Mouse (Mus musculus): ENCODE data around the gene Slc8a1. TPM values are rescaled to one million over a fixed set of nuclear protein-coding genes. Genes with fewer than 3 reads are reported as not detected.

Gene Slc8a1
- polyA plus RNA-seq, 1 experiment from 2014 or later: 5.8 TPM

GRCm38 (mm10) chr17:81704761-81705160, 33.4 kb downstream of the Slc8a1 start:
- ATAC-seq (ENCODE audit: insufficient number of reproducible peaks, low FRiP score, low TSS enrichment, low read depth): no peak
- Histone ChIP-seq H3K27ac (no peak overlapping the region), H3K27me3 (no peaks in the 10 kb centered on the region), H3K4me3 (no peak overlapping the region), H3K36me3 (no peaks in the 10 kb centered on the region), H3K9me3 (no peaks in the 10 kb centered on the region), H3K4me1 (no peaks in the 10 kb centered on the region), H3K4me2 (no peak overlapping the region), H3K9ac (no peak overlapping the region)
- 39% methylated on average over 3 of the region's 3 CpGs for WGBS

GRCm38 (mm10) chr17:81703258-81703657, 34.9 kb downstream of the Slc8a1 start:
- no peaks in the 10 kb centered on the region for H3K36me3 ChIP-seq
- no peak for ATAC-seq (ENCODE audit: insufficient number of reproducible peaks, low FRiP score, low TSS enrichment, low read depth)
- no peaks in the 10 kb centered on the region for H3K9me3 ChIP-seq
- H3K4me2 ChIP-seq: no peak overlapping the region
- H3K9ac ChIP-seq: no peak overlapping the region
- H3K4me1 ChIP-seq: no peaks in the 10 kb centered on the region
- H3K27me3 ChIP-seq: no peaks in the 10 kb centered on the region
- 70% methylated on average over 2 of the region's 2 CpGs for WGBS
- H3K4me3 ChIP-seq: no peak overlapping the region
- no peak overlapping the region for H3K27ac ChIP-seq

GRCm38 (mm10) chr17:81701701-81702100, 36.5 kb downstream of the Slc8a1 start:
- Histone ChIP-seq H3K27ac (no peak overlapping the region), H3K9ac (no peak overlapping the region), H3K4me3 (no peak overlapping the region), H3K4me1 (no peaks in the 10 kb centered on the region), H3K9me3 (no peaks in the 10 kb centered on the region), H3K27me3 (no peaks in the 10 kb centered on the region), H3K36me3 (no peaks in the 10 kb centered on the region), H3K4me2 (no peak overlapping the region)
- 77% methylated on average over 4 of the region's 4 CpGs for WGBS
- ATAC-seq (ENCODE audit: insufficient number of reproducible peaks, low FRiP score, low TSS enrichment, low read depth): no peak

- no peak overlapping the region for H3K27ac ChIP-seq
- H3K4me2 ChIP-seq: no peak overlapping the region
- H3K9me3 ChIP-seq: no peaks in the 10 kb centered on the region
- 32% methylated on average over 10 of the region's 10 CpGs for WGBS
- no peaks in the 10 kb centered on the region for H3K4me1 ChIP-seq
- H3K36me3 ChIP-seq: no peaks in the 10 kb centered on the region
- no peaks in the 10 kb centered on the region for H3K27me3 ChIP-seq
- no peak overlapping the region for H3K4me3 ChIP-seq
- H3K9ac ChIP-seq: no peak overlapping the region
- no peak for ATAC-seq (ENCODE audit: insufficient number of reproducible peaks, low FRiP score, low TSS enrichment, low read depth)
These were observed 39.4 kb downstream of the Slc8a1 start for GRCm38 (mm10) chr17:81698789-81699188.

- H3K9ac ChIP-seq: no peak overlapping the region
- H3K36me3 ChIP-seq: no peaks in the 10 kb centered on the region
- no peak overlapping the region for H3K4me2 ChIP-seq
- 46% methylated on average over 2 of the region's 2 CpGs for WGBS
- no peak for ATAC-seq (ENCODE audit: insufficient number of reproducible peaks, low FRiP score, low TSS enrichment, low read depth)
- no peak overlapping the region for H3K4me3 ChIP-seq
- no peaks in the 10 kb centered on the region for H3K9me3 ChIP-seq
- H3K4me1 ChIP-seq: no peaks in the 10 kb centered on the region
- H3K27ac ChIP-seq: no peak overlapping the region
- H3K27me3 ChIP-seq: no peaks in the 10 kb centered on the region
These were observed 40.5 kb downstream of the Slc8a1 start for GRCm38 (mm10) chr17:81697695-81698094.

- Histone ChIP-seq H3K36me3 (no peaks in the 10 kb centered on the region), H3K9me3 (no peaks in the 10 kb centered on the region), H3K27me3 (no peaks in the 10 kb centered on the region), H3K9ac (no peak overlapping the region), H3K27ac (no peak overlapping the region), H3K4me1 (no peaks in the 10 kb centered on the region), H3K4me2 (no peak overlapping the region), H3K4me3 (no peak overlapping the region)
- WGBS: 91% methylated on average over 1 of the region's 1 CpGs
- ATAC-seq (ENCODE audit: insufficient number of reproducible peaks, low FRiP score, low TSS enrichment, low read depth): no peak
These were observed 43.2 kb downstream of the Slc8a1 start for GRCm38 (mm10) chr17:81694977-81695376.

- Histone ChIP-seq H3K27ac (no peak overlapping the region), H3K27me3 (no peaks in the 10 kb centered on the region), H3K9me3 (no peaks in the 10 kb centered on the region), H3K4me1 (no peaks in the 10 kb centered on the region), H3K9ac (no peak overlapping the region), H3K36me3 (no peaks in the 10 kb centered on the region), H3K4me3 (no peak overlapping the region), H3K4me2 (no peak overlapping the region)
- ATAC-seq (ENCODE audit: insufficient number of reproducible peaks, low FRiP score, low TSS enrichment, low read depth): no peak
These were observed 58.6 kb downstream of the Slc8a1 start for GRCm38 (mm10) chr17:81679616-81680015.

- H3K4me2 ChIP-seq: no peak overlapping the region
- no peak overlapping the region for H3K4me3 ChIP-seq
- no peaks in the 10 kb centered on the region for H3K9me3 ChIP-seq
- H3K36me3 ChIP-seq: no peaks in the 10 kb centered on the region
- ATAC-seq (ENCODE audit: insufficient number of reproducible peaks, low FRiP score, low TSS enrichment, low read depth): no peak
- H3K27ac ChIP-seq: no peak overlapping the region
- H3K9ac ChIP-seq: no peak overlapping the region
- H3K4me1 ChIP-seq: no peaks in the 10 kb centered on the region
- H3K27me3 ChIP-seq: peaks cover 4% of the 10 kb centered on the region
- 66% methylated on average over 2 of the region's 2 CpGs for WGBS
These were observed 60.7 kb downstream of the Slc8a1 start for GRCm38 (mm10) chr17:81677450-81677849.

GRCm38 (mm10) chr17:81676203-81676602, 62.0 kb downstream of the Slc8a1 start:
- no peaks in the 10 kb centered on the region for H3K9me3 ChIP-seq
- H3K4me2 ChIP-seq: no peak overlapping the region
- 62% methylated on average over 3 of the region's 3 CpGs for WGBS
- no peak overlapping the region for H3K27ac ChIP-seq
- H3K4me1 ChIP-seq: no peaks in the 10 kb centered on the region
- H3K27me3 ChIP-seq: peaks cover 16% of the 10 kb centered on the region
- no peak overlapping the region for H3K9ac ChIP-seq
- H3K4me3 ChIP-seq: no peak overlapping the region
- ATAC-seq (ENCODE audit: insufficient number of reproducible peaks, low FRiP score, low TSS enrichment, low read depth): 0 out of 2 replicates have a peak, but pooled peaks have one; percentile 44
- no peaks in the 10 kb centered on the region for H3K36me3 ChIP-seq

GRCm38 (mm10) chr17:81671245-81671644, 66.9 kb downstream of the Slc8a1 start:
- peaks cover 23% of the 10 kb centered on the region for H3K27me3 ChIP-seq
- no peak for ATAC-seq (ENCODE audit: insufficient number of reproducible peaks, low FRiP score, low TSS enrichment, low read depth)
- H3K4me3 ChIP-seq: no peak overlapping the region
- WGBS: 34% methylated on average over 5 of the region's 5 CpGs
- H3K9ac ChIP-seq: no peak overlapping the region
- peaks cover 15% of the 10 kb centered on the region for H3K4me1 ChIP-seq
- H3K36me3 ChIP-seq: no peaks in the 10 kb centered on the region
- no peaks in the 10 kb centered on the region for H3K9me3 ChIP-seq
- no peak overlapping the region for H3K27ac ChIP-seq
- no peak overlapping the region for H3K4me2 ChIP-seq

GRCm38 (mm10) chr17:81669816-81670691, 68.1 kb downstream of the Slc8a1 start:
- Histone ChIP-seq H3K4me1 (peaks cover 15% of the 10 kb centered on the region), H3K36me3 (no peaks in the 10 kb centered on the region), H3K4me2 (peak overlapping the region; percentile 87), H3K4me3 (peak overlapping the region; percentile 77), H3K9ac (peak overlapping the region; percentile 71), H3K27ac (peak overlapping the region; percentile 90), H3K27me3 (peaks cover 23% of the 10 kb centered on the region), H3K9me3 (no peaks in the 10 kb centered on the region)
- peak; percentile 76 for ATAC-seq (ENCODE audit: insufficient number of reproducible peaks, low FRiP score, low TSS enrichment, low read depth)
- under 1% methylated on average over 60 of the region's 84 CpGs for WGBS

- peak; percentile 77; the same call in 1 of the 2 replicates for ATAC-seq (ENCODE audit: insufficient number of reproducible peaks, low FRiP score, low TSS enrichment, low read depth)
These were observed 68.9 kb downstream of the Slc8a1 start for GRCm38 (mm10) chr17:81669062-81669815.

More at GRCm38 (mm10) chr17:81669062-81669815, 68.9 kb downstream of the Slc8a1 start:
- Histone ChIP-seq H3K9me3 (no peaks in the 10 kb centered on the region), H3K27me3 (peaks cover 23% of the 10 kb centered on the region), H3K36me3 (no peaks in the 10 kb centered on the region), H3K27ac (peak overlapping the region; percentile 90), H3K4me1 (peaks cover 15% of the 10 kb centered on the region), H3K4me3 (peak overlapping the region; percentile 77), H3K9ac (peak overlapping the region; percentile 71), H3K4me2 (peak overlapping the region; percentile 87)
- under 1% methylated on average over 22 of the region's 22 CpGs for WGBS

Data from limb, embryonic 15.5 days (tissue).